Mouse (Mus musculus) right cerebral cortex, adult 2 months (tissue): Measurements from ENCODE around the gene Zbp1.

Experiments
- DNase-seq, 2 experiments: peaks; one replicate each; pipeline ENCODE4 v3.0.0; 2021 to 2022; ENCODE audit warnings: low spot score in 2 of 2

The Zbp1 gene

DNA sequence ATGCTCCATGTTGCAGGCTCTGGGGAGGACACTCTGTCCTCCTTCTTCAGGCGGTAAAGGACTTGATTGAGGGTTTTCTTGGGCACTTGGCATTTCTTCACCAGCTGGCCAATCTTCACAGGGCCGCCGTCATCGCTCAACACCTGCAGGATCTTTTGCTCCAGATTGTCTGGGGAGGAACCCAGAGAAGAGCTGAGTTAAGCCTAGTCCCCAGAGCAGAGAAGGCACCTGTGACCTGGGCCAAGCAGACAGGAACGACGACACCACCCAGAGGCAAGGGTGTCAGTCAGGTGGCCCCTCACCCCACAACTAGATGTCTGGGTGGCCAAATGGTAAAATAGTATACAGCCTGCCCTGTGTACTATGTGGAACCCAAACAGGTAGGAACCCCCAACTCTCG lies 1.9 kb downstream of the Zbp1 start:
- DNase-seq: no peak

DNA sequence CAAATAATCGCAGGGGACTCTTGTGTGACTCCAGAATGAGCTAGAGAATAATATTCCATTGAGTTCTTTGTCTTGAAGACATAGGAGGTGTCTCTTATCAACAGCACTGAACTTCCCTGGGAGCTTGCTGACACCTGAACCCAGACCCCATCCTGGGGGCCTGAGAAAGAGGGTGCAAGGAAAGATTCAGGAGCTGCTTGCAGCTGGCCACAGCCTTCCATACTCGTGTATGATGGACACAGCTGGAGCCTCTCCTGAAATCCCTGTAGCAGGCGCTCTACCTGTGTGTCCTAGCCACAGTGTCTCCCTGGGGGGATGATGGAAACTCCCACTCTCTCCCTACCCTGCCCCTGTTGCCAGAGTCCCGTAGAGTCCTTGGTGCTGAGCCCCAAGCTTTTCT lies 6.5 kb downstream of the Zbp1 start:
- no peak for DNase-seq

DNA sequence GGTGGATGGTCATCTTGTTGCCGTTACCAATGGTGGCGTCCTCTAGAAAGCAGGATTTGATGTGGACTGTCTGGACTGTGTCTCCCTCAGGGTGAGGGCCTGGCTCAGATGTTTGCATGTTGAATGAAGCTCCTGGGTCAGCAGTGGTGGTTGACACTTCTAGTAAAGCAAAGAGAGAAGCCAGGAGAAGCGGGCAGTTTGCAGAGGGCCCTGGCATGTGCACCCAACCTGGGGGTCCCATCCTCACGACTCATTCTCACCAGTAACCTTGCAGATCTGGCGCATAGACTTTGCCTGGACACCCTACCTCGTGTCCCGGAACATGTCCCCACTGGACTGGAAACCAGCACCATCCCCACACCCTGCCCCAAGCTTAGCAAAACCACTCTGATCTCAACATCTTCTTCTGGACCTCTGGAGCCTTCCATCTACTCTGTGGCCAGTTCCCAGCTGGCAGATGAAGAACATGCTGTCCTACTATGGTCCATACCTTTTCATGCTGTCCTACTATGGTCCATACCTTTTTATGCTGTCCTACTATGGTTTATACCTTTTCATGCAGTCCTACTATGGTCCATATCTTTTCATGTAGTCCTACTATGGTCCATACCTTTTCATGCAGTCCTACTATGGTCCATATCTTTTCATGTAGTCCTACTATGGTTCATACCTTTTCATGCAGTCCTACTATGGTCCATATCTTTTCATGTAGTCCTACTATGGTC lies 9.5 kb downstream of the Zbp1 start:
- no peak for DNase-seq

DNA sequence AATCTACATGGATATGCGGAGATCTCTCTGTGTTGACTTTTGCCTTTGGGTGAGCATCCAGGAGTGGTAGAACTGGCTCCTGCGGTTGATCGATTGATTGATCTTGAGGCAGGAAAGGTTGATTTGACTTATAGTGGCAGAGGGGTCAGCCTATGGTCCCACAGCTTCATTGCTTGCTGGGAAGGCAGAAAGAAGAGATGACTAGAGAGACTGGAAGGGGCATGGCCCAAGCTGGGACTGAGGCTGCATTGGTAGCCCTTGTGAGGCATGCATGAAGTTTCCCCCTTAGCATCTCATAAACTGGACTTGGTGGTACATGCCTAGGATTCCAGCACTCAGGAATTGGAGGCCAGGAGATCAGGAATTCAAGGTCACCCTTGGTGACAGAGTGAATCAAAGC lies 11.7 kb downstream of the Zbp1 start:
- no peak for DNase-seq

DNA sequence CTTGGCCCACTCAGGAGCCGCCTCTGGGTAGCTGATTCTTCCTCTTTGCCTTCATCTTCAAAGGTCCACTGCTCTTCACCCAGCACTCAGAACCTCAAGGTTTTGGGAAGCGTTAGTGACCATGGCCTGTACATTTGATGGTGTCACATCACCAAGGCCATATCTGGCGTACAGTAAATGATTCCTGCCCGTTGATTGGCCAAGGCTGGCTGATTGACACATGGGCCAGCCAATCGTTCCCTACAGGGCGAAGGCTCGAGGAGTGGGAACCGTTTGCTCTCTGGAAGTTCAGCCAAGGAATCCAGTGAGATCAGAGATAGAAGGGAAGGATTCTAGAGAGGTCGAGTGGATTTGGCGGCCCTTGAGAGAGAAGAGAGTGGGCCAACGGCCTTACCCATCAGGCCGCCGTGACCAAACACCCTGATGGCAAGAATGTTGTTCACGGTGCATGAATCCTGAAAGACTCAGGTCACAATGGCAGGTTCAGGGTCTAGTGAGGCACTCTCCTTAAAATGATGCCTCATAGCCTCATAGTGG lies 13.1 kb downstream of the Zbp1 start:
- DNase-seq: no peak

DNA sequence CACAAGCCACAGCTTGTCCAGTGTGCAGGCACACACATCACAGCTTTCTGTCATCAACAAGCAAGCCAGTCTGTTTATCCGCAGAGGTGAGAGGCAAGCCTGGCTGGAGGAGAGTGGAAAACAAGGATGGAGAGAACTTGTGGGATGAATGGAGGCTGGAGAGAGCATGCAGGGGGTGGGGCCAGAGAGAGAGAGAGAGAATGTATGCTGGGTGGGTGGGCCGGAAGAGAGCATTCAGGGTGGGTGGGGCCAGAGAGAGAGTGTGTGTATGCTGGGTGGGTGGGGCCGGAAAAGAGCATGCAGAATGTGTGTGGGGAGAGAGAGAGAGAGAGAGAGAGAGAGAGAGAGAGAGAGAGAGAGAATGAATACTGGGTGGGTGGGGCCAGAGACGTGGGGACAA lies 14.1 kb downstream of the Zbp1 start:
- DNase-seq: no peak

DNA sequence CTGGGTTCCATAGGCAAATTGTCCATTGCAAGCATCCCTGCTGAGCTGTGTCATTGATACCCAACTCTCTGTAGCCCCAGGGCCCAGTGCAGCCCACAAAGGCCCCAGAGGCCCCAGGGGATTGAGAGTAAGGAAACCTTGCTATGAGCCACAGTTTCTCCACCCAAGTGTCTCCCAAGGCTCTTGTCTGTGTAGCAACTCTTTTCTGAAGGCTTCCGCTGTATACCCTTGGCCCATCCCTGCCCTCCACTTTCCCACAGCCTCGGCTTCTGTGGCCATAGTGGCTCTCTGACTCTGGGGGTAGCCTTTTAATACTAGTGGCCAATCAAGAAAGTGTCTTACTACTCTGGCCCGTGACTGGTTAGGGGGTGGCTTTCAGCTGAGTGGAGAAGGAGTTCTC lies 15.0 kb downstream of the Zbp1 start:
- DNase-seq: no peak

DNA sequence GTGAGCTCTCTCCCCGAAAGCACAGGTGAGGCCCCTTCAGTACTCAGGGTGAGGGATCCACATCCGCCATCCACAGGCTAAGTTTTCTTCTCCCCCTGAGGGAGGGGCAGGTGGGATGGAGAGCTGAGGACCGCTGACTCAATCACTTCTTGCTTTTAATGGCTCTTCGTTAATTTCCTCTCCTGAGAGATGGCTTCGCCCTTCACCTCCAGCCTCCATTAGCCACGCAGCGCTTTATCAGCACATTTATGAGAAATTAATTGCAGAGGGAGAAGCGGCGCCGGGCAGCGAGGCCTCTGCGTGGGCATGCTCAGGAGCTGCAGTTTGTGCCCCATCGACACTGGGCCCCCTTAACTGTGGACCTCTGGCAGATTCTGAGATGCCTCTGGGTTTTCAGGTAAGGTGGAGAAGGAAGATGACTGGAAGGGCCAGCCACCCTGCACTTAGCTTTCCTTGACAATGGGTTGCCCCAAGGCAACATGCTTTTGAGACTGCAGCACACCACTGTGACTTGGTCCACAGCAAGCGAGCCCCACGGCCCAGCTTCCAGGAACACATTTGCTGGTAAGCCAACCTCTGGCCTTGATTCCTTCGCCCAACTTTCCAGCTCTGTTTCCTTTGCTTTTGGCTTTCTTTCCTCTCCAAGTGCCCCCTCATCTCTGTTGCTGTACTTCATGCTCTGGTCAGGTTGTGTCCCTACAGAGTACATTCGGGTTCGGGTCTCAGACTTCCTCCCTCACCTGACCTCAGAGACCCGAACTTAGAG lies 15.6 kb downstream of the Zbp1 start:
- no peak for DNase-seq

DNA sequence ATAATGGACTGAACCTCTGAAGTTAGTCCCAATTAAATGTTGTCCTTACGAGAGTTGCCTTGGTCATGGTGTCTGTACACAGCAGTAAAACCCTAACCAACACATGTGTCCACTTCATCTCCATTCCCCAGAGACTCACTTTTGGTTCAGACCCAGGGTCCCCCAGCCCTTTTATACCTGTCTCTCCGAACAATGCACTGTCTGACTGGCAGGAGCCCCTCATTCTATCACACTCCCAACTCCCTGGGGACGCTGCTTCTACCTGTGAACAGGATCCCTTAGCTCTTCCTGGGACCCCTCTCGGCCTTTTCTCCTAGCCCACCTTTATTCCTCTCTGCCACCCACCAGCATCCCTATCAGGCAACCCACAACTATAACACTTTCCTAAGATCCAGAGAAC lies 23.9 kb downstream of the Zbp1 start:
- no peak for DNase-seq

DNA sequence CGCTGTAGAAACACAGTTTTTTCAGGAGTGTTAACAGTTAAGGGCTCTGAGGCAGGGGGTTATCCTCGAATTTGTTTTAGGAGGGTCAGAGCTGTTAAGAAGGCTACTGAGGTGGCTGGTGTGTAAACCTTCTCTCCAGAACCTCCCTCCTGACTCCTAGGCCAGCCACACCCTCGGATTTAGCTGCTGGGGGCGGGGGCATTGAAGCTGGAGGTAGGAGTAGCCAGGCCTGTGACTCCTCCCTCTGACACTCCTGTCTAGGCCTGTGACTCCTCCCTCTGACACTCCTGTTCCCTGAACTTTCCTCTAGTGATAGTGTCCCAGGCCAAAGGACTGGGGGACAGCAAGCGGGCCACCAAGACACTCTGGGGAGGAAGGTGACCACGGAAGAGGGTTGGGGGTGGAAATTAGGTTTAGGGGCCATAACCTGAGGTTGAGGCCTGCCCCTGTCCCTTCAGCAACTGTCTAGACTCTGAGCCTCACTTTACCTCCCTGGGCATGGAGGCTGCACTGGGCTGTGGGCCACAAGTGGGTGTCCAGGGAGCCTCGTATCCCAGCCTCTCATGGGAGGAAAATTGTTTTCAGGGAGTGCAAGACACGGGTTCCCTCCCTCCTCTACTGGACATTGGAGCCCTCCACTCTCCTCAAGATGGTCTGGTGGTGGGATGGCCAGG lies 31.4 kb downstream of the Zbp1 start:
- no peak for DNase-seq

DNA sequence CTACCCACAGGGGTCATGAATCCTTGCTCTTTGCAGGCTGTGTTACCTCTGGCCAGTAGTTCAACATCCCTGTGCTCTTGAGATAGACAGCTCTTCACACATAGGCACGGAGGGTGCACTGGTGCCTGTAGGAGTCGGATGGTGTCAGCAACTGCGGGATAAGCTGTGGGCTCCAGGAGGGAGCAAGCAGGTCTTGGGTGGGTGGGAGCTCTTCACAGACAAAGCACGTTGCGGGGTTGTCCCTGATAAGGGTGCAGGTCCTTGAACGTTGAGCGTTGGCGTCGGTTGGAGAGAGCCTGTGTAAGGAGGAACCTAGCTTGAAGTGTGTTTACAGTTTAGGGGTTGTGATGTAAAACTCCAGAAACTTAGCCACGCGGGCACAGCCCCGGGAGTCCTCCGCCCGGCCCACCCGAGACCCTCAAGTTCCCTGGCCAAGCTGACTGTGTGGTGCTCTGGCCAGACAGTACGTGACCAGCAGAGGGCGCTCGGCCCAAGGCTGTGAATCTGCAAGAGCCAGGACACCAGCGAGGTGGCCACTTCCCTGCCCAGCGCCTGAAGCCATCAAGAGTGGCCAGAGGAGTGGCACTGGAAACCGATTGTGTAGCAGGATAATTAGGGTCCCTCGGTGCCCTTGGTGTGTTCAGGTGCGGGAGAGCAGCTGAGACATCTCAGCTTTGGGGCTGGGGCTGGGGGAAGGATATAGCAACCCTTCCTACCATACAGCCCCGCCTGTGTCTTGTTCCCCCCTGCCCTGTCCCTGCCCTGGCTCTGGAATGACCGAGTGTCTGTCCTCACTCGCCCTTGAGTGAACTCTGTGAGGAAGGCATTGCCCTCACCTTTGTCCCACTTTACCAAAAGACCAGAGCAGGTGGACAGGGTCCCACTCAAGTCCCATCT lies 32.4 kb downstream of the Zbp1 start:
- DNase-seq: peak; percentile 89 to 90

DNA sequence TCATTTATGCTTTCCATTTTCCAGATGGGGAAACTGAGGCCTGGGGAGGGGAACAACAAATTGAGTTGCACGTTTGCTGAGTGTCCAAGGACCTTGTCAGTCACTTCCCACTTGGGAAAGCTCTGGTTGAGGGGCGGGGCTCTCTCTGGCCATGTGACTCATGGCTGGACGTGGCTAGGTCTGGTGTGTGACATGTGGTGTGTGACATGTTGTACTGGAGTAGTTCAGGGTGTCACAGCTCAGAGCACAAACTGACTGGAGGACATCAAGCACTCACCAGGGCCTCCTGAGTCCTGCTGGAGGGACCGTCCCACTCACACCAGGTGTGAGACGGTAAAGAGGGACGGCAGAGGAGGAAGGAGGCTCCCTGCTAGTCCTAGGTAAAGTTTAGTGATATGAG lies 33.4 kb downstream of the Zbp1 start:
- DNase-seq: no peak

DNA sequence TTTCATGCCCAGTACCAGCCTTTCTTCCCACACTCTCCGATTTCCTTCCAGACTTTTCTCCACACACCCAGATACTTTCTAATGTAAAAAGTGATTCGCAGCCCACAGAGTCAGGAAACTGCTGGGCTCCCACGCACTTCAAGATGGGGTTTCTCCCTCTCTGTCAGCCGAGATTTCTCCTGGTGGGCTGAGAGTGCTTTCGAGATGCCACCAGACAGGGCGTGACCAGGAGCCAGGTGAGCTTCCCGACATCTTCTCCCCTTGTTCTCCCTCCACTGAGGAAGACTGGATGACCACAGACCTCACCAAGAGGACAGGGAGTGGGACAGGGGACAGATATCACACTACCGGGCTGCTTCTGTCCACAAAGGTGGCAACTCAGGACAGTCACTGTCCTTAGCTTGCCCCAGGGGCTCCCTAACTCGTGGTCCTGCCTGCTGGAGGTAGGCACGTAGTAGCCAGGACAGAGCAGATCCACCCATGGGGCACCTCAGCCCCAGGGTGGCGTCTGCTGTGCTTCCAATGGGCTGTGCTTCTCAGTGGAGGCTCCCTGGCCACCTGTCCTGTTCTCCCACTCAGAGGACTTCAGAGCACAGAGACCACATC lies 34.1 kb downstream of the Zbp1 start:
- DNase-seq: no peak

DNA sequence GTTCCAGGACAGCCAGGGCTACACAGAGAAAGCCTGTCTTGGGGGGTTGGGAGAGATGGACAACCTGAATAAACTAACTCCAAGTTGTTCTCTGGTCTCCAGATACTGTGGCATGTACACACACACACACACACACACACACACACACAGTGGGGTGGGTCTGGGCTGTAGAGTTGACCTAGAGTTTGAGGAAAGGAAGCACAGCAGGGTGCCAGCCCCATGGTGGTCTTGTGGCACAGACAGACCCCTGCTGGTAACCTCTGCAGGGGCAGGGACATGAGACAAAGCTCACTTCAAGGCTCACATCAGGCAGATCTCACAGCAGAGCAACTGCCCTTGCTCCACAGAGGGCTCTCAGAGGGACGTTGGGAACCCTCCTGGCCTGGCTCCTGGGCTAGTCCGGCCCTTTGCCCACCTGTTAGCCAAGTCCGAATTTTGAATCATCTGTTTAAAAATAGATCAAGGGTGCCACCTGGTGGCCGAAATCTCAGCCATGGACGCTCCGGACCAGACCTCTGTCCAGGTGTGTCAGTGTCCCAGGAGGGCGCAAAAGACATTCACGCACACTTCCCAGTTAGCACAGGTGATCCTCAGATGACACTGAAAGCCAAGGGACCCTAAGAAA lies 34.8 kb downstream of the Zbp1 start:
- DNase-seq: peak; percentile 71 to 78

DNA sequence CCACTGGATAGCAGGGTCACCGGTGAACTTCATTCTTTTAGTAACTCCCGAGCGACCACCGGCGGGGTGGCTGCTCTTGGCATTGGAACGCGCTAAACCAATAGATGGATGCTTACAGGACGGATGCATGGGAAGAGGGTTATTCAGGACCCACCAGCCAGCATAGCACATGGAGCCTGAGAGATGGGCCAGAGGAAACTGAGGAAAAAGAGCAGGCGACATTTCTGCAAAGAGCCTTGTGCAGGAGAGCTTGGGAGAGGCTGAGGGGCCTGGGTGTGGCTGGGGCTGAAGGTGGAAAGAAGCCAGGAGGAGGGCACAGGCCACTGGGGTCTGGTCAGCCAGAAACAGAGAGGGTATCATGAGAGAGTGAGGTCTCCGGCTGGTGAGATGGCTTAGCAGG lies 35.4 kb downstream of the Zbp1 start:
- DNase-seq: no peak

DNA sequence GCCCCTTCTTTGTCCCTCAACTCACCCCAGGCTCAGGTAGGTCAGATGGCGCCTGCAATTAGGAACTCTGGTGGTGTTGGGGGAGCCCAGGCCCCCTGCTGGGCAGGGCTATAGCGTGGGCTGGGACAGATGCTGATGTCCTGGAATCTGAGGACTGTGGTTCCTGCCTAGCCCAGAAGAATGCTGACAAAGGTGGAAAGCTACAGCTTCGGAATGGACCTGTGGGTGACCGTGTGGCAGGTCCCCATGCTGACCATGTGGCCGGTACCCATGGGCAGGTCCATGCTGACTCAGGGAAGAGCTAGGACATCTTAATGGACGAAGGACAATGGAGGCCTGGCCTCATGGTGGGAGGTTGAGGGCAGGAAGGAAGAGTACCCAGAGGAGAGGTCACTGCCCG lies 35.9 kb downstream of the Zbp1 start:
- no peak for DNase-seq

DNA sequence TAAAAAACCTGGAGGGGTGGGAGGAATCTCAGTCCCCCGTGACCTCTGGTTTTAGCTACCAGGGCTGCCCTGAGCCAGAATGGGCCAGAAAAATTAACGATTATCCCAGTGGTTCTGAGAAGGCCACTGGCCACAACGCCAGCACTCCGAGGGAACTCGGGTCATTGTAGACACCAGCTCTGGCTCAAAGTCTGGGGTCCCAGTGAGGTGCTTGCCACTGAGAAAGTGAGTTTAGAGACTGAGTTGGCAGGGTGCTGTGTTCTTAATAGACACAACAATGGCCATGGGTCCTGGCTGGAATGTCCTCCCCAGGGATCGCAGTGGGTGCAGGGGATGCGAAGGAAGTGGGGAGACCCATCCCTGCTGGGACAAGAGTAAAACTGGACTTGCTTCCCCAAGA lies 36.8 kb downstream of the Zbp1 start:
- no peak for DNase-seq

DNA sequence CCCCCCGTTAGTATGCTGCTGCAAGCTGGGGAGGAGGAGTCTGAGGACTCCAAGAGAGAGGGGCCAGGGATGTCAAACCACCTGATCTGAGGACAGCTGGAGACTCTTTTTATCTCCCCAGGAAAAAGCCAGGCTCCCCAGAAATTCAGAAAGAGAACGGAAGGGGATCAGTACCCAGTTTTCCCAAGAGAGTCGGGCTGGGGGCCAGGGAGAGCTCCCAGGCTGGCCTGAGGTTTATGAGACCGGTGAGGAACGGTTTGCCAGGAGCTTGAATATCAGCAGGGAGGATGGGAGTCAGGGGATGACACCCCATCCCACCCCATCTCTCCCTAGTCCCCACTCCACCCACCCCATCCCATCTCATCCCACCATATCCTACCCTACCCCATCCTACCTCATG lies 37.2 kb downstream of the Zbp1 start:
- no peak for DNase-seq

DNA sequence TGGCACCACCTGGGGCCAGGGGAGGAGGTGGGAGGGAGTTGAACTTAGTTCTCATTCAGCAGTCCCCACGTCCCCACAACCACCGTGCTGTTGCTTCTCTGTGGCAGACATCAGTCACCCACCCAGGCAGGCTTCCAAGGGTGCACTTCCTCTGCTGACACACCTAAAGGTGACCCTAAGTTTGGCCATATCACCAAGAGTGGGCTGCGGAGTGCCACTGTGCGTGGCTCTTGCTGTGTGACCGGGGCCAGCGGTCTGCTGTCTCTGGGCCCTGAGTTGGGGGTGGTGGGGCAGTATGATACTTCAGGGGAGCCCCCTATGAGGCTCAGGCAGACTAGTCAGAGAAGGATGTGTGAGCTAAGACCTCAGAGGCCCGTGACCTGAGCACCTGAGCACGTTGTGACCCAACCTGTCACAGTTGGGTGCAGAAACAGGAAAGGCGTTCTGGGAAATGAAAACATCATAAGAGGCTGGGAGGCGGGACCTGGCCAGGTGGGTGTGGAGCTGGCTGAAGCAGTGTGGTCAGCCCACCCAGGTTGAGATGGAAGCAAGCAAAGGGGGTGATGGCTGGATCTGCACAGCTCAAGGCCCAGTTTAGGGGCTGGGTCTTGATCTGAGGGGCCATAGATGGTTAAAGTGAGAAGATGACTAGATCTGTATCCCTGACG lies 37.9 kb downstream of the Zbp1 start:
- DNase-seq: no peak

DNA sequence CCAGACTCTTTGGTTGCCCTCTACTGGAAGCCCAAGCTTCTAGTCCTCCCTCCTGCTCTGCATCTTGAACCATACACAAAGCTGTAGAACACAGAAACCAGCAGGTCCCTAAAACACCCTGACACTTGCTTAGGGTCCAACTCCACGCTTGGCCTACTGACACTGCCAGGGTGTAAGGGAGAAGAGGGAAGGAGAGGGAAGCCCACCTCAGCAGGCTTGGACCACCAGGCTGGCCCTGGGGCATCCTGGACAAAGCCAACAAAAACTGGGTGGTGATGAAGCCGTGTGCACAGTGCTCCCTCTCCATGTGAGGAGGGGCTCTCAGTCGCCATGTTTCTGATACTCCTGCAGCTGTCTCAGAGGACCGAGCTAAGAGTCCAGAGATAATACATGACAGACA lies 38.7 kb downstream of the Zbp1 start:
- DNase-seq: no peak
